Mouse (Mus musculus) heart, embryonic 16.5 days (tissue): ENCODE results near the gene Susd4. TPM values are rescaled to one million over a fixed set of nuclear protein-coding genes. Genes with fewer than 3 reads are reported as not detected.

Experiments
- ATAC-seq: fragments of 200-750 bp; cut with Nextera tagmentation; replicated peaks from 2 replicates; pipeline ENCODE4 v1.8.0; 2017; ENCODE audit warnings: moderate number of reproducible peaks; ENCODE audit not compliant: insufficient read depth, low FRiP score; ENCODE audit errors: extremely low read depth
- H3K27ac ChIP-seq: fragments of 300-500 bp; sonication (generic); 2 replicates; pipeline ENCODE4 v1.5.1; 2014; ENCODE audit warnings: mild to moderate bottlenecking, low read length, control low read depth, moderate library complexity
- H3K27me3 ChIP-seq: fragments of 300-500 bp; sonication (generic); 2 replicates; pipeline ENCODE4 v1.6.1; 2014; ENCODE audit warnings: low read length, mixed read lengths; ENCODE audit not compliant: control insufficient read depth, insufficient read depth
- H3K36me3 ChIP-seq: fragments of 300-500 bp; sonication (generic); 2 replicates; pipeline ENCODE4 v1.6.1; 2014; ENCODE audit not compliant: control insufficient read depth, insufficient read depth
- H3K4me1 ChIP-seq: fragments of 300-500 bp; sonication (generic); 2 replicates; pipeline ENCODE4 v1.6.1; 2014; ENCODE audit warnings: low read length, mixed read lengths; ENCODE audit not compliant: control insufficient read depth, insufficient read depth
- H3K4me2 ChIP-seq: fragments of 300-500 bp; sonication (generic); 2 replicates; pipeline ENCODE4 v1.6.1; 2014; ENCODE audit warnings: low read depth, mild to moderate bottlenecking, control low read depth, low read length
- H3K4me3 ChIP-seq: fragments of 300-500 bp; sonication (generic); 2 replicates; pipeline ENCODE4 v1.5.1; 2014; ENCODE audit warnings: mild to moderate bottlenecking, control low read depth, low read length
- H3K9ac ChIP-seq: fragments of 300-500 bp; sonication (generic); 2 replicates; pipeline ENCODE4 v1.6.1; 2014; ENCODE audit warnings: low read length, control low read depth
- H3K9me3 ChIP-seq: fragments of 300-500 bp; sonication (generic); replicated peaks from 2 replicates; pipeline ENCODE4 v1.6.1; 2016; ENCODE audit warnings: low read length; ENCODE audit not compliant: control insufficient read depth
- WGBS: fragments of 180-500 bp; shearing (Covaris S2); extraction: QIAGEN DNeasy Blood & Tissue Kit; methylation state at CpG from one replicate; pipeline ENCODE4 v1.1.7; 2014; 5-methylcytosine and 5-hydroxymethylcytosine counted together
- polyA plus RNA-seq: library from polyadenylated mRNA; unstranded; fragments of >200 nt; fragmentation: Nextera tagmentation; extraction: Ambion mirVana; gene quantifications from 2 replicates; pipeline ENCODE4 v1.2.1, GENCODE M21; 2015

Susd4 gene
- polyA plus RNA-seq, 1 experiment from 2014 or later = 5.3 TPM

DNA sequence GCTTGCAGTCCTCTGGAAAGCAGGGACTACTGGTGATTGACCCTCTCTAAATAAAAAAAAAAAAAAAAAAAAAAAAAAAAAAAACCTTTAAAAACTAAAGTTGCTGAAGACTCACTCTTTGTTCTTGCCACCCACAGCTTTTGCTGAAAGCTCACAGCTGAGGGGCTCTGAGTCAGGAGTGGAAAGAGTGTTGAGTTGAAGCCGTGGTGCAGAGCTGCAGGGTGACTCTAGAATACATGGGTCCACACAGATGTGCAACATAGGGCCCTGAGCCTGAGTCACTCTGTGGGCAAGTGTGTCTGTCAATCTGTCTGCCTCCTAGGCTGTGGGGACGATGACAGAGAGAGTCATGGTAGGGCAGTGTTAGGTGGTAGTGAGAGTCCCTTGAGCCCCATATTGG, 119.0 kb downstream of the Susd4 start:
- Histone ChIP-seq H3K4me2 (no peak overlapping the region), H3K9me3 (no peaks in the 10 kb centered on the region), H3K27me3 (no peaks in the 10 kb centered on the region), H3K27ac (no peak overlapping the region), H3K9ac (no peak overlapping the region), H3K4me1 (0 out of 2 replicates have a peak, but pooled peaks cover 3% of the 10 kb centered on the region), H3K4me3 (no peak overlapping the region), H3K36me3 (no peaks in the 10 kb centered on the region)
- ATAC-seq = no peak
- WGBS = 71% methylated on average over 2 of the region's 2 CpGs

DNA sequence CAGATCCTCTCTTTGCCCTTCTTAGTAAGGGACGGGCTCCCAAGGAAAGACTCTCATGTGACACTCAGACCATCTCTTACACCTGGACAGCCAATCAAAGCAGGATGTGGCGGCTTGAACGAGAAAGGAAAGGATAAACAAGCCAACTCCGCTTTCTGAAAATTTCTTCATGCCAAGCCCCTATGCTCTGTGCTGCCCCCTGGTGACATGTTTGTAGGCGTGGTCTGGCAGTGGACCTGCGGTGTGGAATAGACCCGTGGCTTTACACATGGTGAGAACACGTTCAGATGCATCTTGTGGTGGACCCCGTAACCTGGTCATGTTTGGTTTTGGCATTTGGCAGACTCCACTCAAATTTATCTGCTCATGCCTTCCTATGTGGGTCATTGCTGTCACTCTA, 132.0 kb downstream of the Susd4 start:
- Histone ChIP-seq H3K27ac (no peak overlapping the region), H3K9me3 (no peaks in the 10 kb centered on the region), H3K27me3 (no peaks in the 10 kb centered on the region), H3K9ac (no peak overlapping the region), H3K4me2 (no peak overlapping the region), H3K4me1 (no peaks in the 10 kb centered on the region; the same call in 1 of the 2 replicates), H3K36me3 (no peaks in the 10 kb centered on the region), H3K4me3 (no peak overlapping the region)
- ATAC-seq = no peak
- WGBS = 55% methylated on average over 9 of the region's 9 CpGs

DNA sequence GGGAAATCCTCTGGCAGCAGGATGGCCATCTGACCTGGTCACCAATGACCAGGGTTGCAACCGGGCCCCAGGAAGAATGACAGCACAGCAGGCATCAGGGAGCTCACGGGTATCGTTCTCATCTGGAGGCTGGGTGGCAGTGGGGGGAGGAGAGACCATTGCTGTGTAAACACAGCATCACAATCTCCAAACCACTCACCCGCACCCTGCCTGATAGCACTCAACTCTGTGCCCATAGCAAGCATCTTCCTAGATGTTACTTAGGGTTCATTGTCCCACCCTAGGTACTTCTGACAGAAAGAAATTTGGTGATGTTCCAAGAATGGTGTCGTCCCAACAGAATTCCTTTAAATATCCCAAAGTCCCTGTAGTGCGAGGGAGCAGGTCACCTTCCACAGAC, 133.4 kb downstream of the Susd4 start:
- Histone ChIP-seq H3K4me3 (no peak overlapping the region), H3K36me3 (no peaks in the 10 kb centered on the region), H3K9me3 (no peaks in the 10 kb centered on the region), H3K4me2 (no peak overlapping the region), H3K27me3 (no peaks in the 10 kb centered on the region), H3K4me1 (no peaks in the 10 kb centered on the region; the same call in 1 of the 2 replicates), H3K27ac (no peak overlapping the region), H3K9ac (no peak overlapping the region)
- WGBS = 44% methylated on average over 6 of the region's 6 CpGs
- ATAC-seq = no peak

DNA sequence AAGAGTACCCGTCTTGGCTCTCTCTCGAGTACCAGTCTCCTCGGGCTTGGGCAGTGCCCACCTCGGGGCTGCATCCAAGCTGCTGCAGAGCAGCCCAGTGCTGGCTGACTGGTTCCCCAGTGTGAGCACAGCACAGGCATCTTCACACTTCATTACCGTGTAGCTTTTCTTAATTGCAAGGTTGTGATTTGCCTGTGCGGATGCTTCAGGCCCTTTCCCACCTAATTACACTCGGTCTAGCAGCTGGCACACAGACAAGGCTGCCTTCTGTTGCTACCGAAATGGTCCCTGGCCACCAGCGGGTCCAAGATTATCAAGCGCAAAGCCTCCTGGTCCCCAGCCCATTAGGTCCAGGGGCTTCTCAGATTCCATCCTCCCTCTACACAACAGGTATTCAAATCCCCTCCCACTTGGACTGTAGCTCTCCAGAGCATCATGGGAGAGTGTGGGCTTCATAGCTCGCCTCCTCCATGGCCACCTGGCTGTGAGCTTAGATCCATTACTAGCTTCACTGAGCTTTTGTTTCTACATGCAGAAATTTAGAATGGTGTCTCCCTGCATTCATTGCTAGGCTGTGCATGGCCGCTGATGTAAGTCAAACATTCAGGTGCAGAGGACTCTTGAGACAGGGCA, 134.0 kb downstream of the Susd4 start:
- H3K36me3 ChIP-seq = no peaks in the 10 kb centered on the region
- H3K4me3 ChIP-seq = no peak overlapping the region
- ATAC-seq = no peak

DNA sequence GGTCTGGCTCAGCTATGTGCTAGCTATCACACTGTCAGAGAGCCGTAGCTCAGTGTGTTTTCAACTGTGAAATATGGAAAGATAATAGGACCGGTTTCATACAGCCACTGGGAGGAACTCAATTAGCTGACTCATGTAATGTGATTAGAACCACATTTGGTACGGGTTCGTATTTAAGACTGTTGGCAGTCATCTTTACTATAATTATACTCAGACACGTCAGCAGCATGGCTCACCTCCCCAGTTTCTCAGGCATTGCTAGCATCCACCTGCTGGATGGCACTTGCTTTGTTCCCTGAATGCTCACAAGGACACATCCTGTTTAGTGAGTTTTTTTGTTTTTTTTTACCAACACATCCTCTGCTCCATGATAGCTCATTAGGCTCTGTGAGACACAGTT, 138.4 kb downstream of the Susd4 start:
- ATAC-seq = no peak
- no peaks in the 10 kb centered on the region for H3K27me3 ChIP-seq
- H3K4me1 ChIP-seq = peaks cover 12% of the 10 kb centered on the region
- H3K9me3 ChIP-seq = 0 out of 2 replicates have a peak, but pooled peaks cover 2% of the 10 kb centered on the region
- no peak overlapping the region for H3K9ac ChIP-seq
- H3K4me2 ChIP-seq = no peak overlapping the region
- 44% methylated on average over 5 of the region's 5 CpGs for WGBS
- no peak overlapping the region for H3K4me3 ChIP-seq
- H3K27ac ChIP-seq = no peak overlapping the region
- no peaks in the 10 kb centered on the region for H3K36me3 ChIP-seq

More for the DNA sequence above, 134.0 kb downstream of the Susd4 start:
- Histone ChIP-seq H3K27me3 (no peaks in the 10 kb centered on the region), H3K27ac (no peak overlapping the region), H3K4me2 (no peak overlapping the region), H3K9me3 (no peaks in the 10 kb centered on the region), H3K9ac (no peak overlapping the region), H3K4me1 (peaks cover 3% of the 10 kb centered on the region)
- 74% methylated on average over 12 of the region's 12 CpGs for WGBS

DNA sequence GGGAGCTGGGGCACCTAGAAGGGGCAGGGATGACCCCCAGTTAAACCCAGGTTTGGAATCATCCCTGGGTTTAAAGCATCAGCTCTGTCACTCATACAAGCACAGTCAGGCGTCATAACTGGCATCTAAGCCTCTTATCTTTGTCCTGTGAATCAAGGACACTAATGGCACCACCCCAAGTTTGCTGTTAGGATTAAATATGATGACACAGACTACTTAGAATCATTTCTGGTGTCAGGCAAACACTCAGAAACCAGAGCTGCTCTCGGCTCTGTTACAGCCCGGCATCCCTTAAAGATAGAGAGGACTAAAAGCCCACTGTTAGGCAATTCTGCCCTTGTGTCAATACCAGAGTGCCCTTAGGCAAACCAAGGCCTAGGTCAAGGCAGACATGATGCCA, 139.2 kb downstream of the Susd4 start:
- H3K9me3 ChIP-seq = 0 out of 2 replicates have a peak, but pooled peaks cover 2% of the 10 kb centered on the region
- H3K27ac ChIP-seq = no peak overlapping the region
- H3K4me2 ChIP-seq = no peak overlapping the region
- 62% methylated on average over 3 of the region's 3 CpGs for whole genome bisulfite sequencing
- H3K4me3 ChIP-seq = no peak overlapping the region
- H3K36me3 ChIP-seq = no peaks in the 10 kb centered on the region
- peaks cover 14% of the 10 kb centered on the region for H3K4me1 ChIP-seq
- no peak for ATAC-seq
- H3K27me3 ChIP-seq = no peaks in the 10 kb centered on the region
- no peak overlapping the region for H3K9ac ChIP-seq

DNA sequence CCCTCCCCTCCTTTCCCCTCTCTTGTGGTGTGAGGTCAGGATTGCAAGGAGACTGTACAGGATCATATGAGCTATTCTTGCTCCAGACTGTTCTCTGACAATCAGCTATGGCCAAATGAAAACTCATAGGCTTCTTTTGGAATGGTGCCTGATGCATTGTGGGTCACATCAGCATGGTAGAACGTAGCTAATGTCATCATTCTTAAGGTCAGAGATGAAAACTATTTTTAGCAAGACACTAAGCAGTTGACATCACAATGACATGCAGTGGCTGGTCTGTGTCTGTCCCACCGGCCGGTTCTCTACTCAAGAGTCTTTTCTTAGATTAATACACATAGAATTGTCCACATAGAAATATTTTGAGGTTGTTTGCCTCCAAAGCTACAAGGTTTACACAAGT, 142.0 kb downstream of the Susd4 start:
- Histone ChIP-seq H3K27me3 (no peaks in the 10 kb centered on the region), H3K4me3 (no peak overlapping the region), H3K36me3 (no peaks in the 10 kb centered on the region), H3K9me3 (0 out of 2 replicates have a peak, but pooled peaks cover 2% of the 10 kb centered on the region), H3K27ac (peak overlapping the region; percentile 80), H3K9ac (no peak overlapping the region), H3K4me2 (no peak overlapping the region), H3K4me1 (peaks cover 23% of the 10 kb centered on the region)
- no peak for ATAC-seq
- WGBS = 17% methylated on average over 3 of the region's 3 CpGs

DNA sequence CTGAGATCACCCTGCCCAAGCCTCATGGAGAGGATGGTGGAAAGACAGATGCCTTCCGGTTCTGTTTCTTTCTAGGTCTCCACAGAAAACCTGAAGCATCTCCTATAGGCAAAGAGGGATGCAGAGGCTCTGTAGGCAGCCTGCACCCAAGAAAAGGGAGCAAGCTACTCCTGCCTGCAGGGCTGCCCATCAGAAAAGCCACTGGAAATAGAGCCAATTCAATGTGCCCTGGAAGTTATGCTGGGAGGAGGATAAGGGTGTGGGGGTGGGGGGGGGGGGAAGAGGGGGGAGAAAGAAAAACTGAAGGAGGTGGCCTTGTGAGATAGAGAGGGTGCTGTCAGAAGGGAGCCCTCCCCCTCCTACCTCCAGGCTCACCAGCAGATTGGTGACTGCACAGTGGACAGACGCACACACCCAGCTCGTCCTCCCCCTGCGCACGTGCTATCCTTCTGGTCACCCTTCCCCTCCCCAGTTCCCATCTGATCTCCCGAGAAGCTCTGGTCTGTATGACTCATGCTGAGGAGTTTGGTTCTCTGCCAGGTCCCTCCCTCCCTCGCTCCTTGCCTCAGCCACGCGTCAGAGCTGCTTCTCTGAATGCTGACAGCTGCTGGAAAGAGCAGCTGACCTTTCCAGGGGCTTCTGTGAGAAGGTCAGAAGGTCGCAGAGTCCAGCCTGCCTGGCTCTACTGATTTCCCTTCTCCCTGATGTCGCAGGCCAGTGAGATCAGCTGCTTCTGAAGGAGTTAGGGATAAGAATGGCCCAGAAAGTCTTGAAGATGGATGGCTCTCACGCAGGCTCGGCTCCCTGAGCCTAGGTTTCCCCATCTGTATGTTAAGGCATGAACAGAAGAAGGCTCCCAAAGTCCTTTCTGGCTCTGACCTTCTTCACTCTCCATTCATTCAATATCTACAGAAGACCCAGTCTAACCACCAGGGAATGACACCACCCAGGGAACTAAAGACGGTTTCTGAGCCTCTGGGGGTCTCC, 144.7 kb downstream of the Susd4 start:
- peaks cover 7% of the 10 kb centered on the region; the same call in 1 of the 2 replicates for H3K9me3 ChIP-seq
- peak; percentile 92 for ATAC-seq
- H3K4me1 ChIP-seq = peaks cover 17% of the 10 kb centered on the region
- no peaks in the 10 kb centered on the region for H3K27me3 ChIP-seq
- peak overlapping the region; percentile 41; the same call in 1 of the 2 replicates for H3K9ac ChIP-seq
- peak overlapping the region; percentile 49 for H3K4me2 ChIP-seq
- H3K27ac ChIP-seq = peak overlapping the region; percentile 82
- WGBS = 17% methylated on average over 14 of the region's 14 CpGs
- no peak overlapping the region for H3K4me3 ChIP-seq
- H3K36me3 ChIP-seq = no peaks in the 10 kb centered on the region

DNA sequence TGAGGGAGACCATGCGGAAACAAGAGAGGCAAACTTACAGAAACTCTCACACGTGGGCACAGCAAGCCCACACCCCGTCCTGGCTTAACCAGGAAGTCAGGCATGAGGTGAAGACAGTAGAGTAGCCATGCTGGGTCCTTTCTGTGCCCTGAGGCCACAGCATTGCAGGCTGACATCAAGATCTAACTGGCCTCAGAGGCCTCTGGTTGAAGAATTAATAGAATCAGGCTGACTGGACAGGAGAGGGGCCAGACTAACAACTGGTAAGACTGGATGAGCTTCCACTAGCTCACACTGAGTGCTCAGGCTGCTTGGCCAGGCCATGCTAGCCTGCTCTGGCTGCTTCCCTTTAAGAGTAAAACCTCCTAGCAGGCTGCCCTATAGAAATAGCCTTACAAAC, 145.4 kb downstream of the Susd4 start:
- H3K9ac ChIP-seq = no peak overlapping the region

More for the DNA sequence above, 145.4 kb downstream of the Susd4 start:
- WGBS = 60% methylated on average over 3 of the region's 3 CpGs
- Histone ChIP-seq H3K4me3 (no peak overlapping the region), H3K9me3 (peaks cover 7% of the 10 kb centered on the region; the same call in 1 of the 2 replicates), H3K27me3 (no peaks in the 10 kb centered on the region), H3K36me3 (no peaks in the 10 kb centered on the region), H3K4me2 (no peak overlapping the region), H3K4me1 (peaks cover 17% of the 10 kb centered on the region), H3K27ac (peak overlapping the region; percentile 67)
- no peak for ATAC-seq
